Mouse (Mus musculus) intestine, embryonic 16.5 days (tissue): Measurements from ENCODE around the gene Tmem94. TPM values are rescaled to one million over a fixed set of nuclear protein-coding genes. Genes with fewer than 3 reads are reported as not detected.

ENCODE experiments used
- ATAC-seq: fragments of 200-750 bp; cut with Nextera tagmentation; 2 replicates; pipeline ENCODE4 v1.8.0; 2017; ENCODE audit warnings: moderate TSS enrichment, moderate library complexity
- H3K27ac ChIP-seq: fragments of 300-500 bp; sonication (generic); 2 replicates; pipeline ENCODE4 v1.5.1; 2014; ENCODE audit warnings: mild to moderate bottlenecking, low read length
- H3K27me3 ChIP-seq: fragments of 300-500 bp; sonication (generic); replicated peaks from 2 replicates; pipeline ENCODE4 v1.6.1; 2014; ENCODE audit warnings: low read length, control low read depth, mixed read lengths; ENCODE audit not compliant: control insufficient read depth, insufficient read depth
- H3K36me3 ChIP-seq: fragments of 300-500 bp; sonication (generic); 2 replicates; pipeline ENCODE4 v1.6.1; 2014; ENCODE audit warnings: low read length, control low read depth; ENCODE audit not compliant: control insufficient read depth, insufficient read depth
- H3K4me1 ChIP-seq: fragments of 300-500 bp; sonication (generic); 2 replicates; pipeline ENCODE4 v1.6.1; 2014; ENCODE audit warnings: low read length, control low read depth, mixed read lengths; ENCODE audit not compliant: control insufficient read depth, insufficient read depth
- H3K4me2 ChIP-seq: fragments of 300-500 bp; sonication (generic); 2 replicates; pipeline ENCODE4 v1.6.1; 2014; ENCODE audit warnings: low read depth, low read length, control low read depth
- H3K4me3 ChIP-seq: fragments of 300-500 bp; sonication (generic); 2 replicates; pipeline ENCODE4 v1.5.1; 2014; ENCODE audit warnings: mild to moderate bottlenecking, low read length
- H3K9ac ChIP-seq: fragments of 300-500 bp; sonication (generic); 2 replicates; pipeline ENCODE4 v1.6.1; 2014; ENCODE audit warnings: low read depth, low read length
- H3K9me3 ChIP-seq: fragments of 300-500 bp; sonication (generic); 2 replicates; pipeline ENCODE4 v1.6.1; 2016; ENCODE audit warnings: low read length, control low read depth; ENCODE audit not compliant: control insufficient read depth
- WGBS: fragments of 180-500 bp; shearing (Covaris S2); extraction: QIAGEN DNeasy Blood & Tissue Kit; methylation state at CpG from one replicate; pipeline ENCODE4 v1.1.7; 2014; 5-methylcytosine and 5-hydroxymethylcytosine counted together
- polyA plus RNA-seq: library from polyadenylated mRNA; unstranded; fragments of >200 nt; fragmentation: Nextera tagmentation; extraction: Ambion mirVana; gene quantifications from 2 replicates; pipeline ENCODE4 v1.2.1, GENCODE M21; 2015

The Tmem94 gene
- polyA plus RNA-seq, 1 experiment from 2014 or later: 19.7 TPM

DNA sequence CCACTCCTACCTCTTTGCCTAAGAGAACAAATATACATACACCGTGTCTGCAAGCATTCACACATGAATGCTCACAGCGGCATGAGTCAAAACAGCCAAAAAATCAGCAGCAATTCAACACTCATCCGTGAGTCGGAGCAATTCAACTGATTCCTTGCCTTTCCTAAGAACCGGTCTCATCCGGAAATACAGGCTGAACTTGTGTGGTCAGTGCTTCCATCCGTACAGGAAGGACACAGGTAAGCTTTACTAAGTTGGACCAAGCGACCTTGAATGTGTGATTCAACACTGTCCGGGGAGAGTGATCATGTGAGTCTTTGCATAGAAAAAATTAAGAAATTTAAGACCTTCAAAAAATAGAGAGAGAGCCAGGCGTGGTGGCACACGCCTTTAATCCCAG is 24.2 kb upstream of the Tmem94 start:
- H3K9me3 ChIP-seq: no peaks in the 10 kb centered on the region
- WGBS: 83% methylated on average over 11 of the region's 11 CpGs
- H3K4me2 ChIP-seq: no peak overlapping the region
- no peak overlapping the region for H3K4me3 ChIP-seq
- no peaks in the 10 kb centered on the region for H3K36me3 ChIP-seq
- no peak overlapping the region for H3K9ac ChIP-seq
- no peak overlapping the region for H3K27ac ChIP-seq
- H3K27me3 ChIP-seq: no peaks in the 10 kb centered on the region
- H3K4me1 ChIP-seq: peaks cover 13% of the 10 kb centered on the region
- no peak for ATAC-seq

DNA sequence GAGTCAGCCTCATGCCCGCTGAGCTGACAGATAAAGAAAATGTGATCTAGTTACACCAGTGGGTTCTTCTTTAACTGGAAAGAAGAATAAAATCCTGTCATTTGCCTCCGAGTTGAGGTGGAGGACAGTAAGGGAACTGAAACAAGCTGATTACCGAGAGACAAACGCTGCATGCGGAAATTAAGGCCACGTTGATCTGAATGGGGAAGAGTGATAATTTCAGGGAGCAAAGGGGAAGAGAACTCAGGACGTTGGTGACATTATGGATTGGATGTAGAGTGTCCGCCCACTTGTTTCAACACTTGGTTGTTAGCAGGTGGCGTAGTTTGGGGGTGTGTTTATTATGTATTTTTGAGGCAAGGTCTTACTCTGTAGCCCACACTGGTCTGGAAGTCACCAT is 22.3 kb upstream of the Tmem94 start:
- H3K27ac ChIP-seq: no peak overlapping the region
- H3K9ac ChIP-seq: no peak overlapping the region
- H3K4me1 ChIP-seq: peaks cover 15% of the 10 kb centered on the region
- no peaks in the 10 kb centered on the region for H3K36me3 ChIP-seq
- H3K4me2 ChIP-seq: no peak overlapping the region
- H3K27me3 ChIP-seq: no peaks in the 10 kb centered on the region
- no peak overlapping the region for H3K4me3 ChIP-seq
- no peak for ATAC-seq
- H3K9me3 ChIP-seq: no peaks in the 10 kb centered on the region
- WGBS: 83% methylated on average over 9 of the region's 9 CpGs

DNA sequence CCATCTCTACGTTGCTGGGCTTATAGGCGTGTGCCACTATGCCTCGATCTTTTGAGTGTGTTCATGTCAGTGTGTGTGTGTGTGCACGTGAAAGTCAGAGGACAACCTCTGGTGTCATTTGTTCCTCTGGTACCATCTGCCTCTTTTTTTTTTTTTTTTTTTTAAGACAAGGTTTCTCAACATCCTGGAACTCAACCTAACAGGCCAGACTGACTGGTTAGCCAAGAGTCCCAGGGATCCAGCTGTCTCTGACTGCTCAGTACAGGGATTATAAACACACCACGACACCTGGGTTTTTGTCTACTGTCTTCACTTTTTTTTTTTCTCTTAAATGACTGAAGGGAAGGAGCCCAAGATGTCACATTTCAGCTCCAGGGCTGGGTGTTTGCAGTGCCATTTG is 20.8 kb upstream of the Tmem94 start:
- H3K9ac ChIP-seq: no peak overlapping the region
- H3K36me3 ChIP-seq: no peaks in the 10 kb centered on the region
- ATAC-seq: no peak
- 81% methylated on average over 5 of the region's 5 CpGs for WGBS
- H3K4me2 ChIP-seq: no peak overlapping the region
- H3K27ac ChIP-seq: no peak overlapping the region
- H3K4me3 ChIP-seq: no peak overlapping the region
- no peaks in the 10 kb centered on the region for H3K9me3 ChIP-seq
- no peaks in the 10 kb centered on the region for H3K27me3 ChIP-seq
- H3K4me1 ChIP-seq: peaks cover 6% of the 10 kb centered on the region; the same call in 1 of the 2 replicates

DNA sequence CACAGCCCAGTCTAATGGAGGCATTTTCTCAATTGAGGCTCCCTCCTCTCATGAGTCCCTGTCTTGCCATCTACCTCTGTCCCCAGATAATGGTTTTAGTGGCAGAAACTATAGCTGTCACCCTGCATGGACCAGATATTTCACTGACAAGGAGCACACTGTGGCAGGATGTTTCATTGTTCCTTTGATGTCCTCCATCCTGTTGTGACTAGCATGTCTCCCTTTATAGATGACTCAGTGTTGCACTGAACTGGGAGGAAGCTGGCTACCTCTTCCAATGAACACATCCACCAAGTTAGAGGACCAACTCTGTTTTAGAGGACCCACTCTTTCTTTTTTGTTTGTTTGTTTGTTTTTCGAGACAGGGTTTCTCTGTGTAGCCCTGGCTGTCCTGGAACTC is 19.1 kb upstream of the Tmem94 start:
- Histone ChIP-seq H3K4me3 (no peak overlapping the region), H3K27me3 (no peaks in the 10 kb centered on the region), H3K9ac (no peak overlapping the region), H3K36me3 (no peaks in the 10 kb centered on the region), H3K4me2 (no peak overlapping the region), H3K4me1 (peaks cover 6% of the 10 kb centered on the region; the same call in 1 of the 2 replicates), H3K27ac (no peak overlapping the region), H3K9me3 (no peaks in the 10 kb centered on the region)
- no peak for ATAC-seq
- 78% methylated on average over 1 of the region's 1 CpGs for WGBS

DNA sequence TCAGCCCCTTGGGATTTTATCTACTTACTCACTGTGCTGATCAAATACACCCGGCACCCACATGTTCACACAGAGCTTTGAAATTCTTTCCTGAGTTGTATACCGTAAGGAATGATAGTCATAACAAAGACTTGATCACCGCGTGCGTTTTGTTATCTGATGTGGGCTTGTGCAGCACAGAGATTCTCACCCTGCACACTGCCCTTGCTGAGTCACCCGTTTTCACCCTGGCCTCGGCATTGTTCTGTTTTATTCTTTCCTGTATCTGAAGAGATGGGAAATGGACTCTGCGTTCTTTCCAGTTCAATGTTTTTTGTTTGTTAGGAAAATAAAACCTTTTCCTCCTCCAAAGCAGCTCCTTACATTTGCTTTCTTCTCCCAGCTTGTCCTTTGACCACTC is 18.5 kb upstream of the Tmem94 start:
- Histone ChIP-seq H3K9me3 (no peaks in the 10 kb centered on the region), H3K9ac (peak overlapping the region; percentile 8; the same call in 1 of the 2 replicates), H3K27me3 (no peaks in the 10 kb centered on the region), H3K4me1 (peaks cover 6% of the 10 kb centered on the region; the same call in 1 of the 2 replicates), H3K27ac (no peak overlapping the region), H3K4me2 (peak overlapping the region; percentile 30; the same call in 1 of the 2 replicates), H3K4me3 (no peak overlapping the region), H3K36me3 (no peaks in the 10 kb centered on the region)
- 16% methylated on average over 8 of the region's 8 CpGs for WGBS
- no peak for ATAC-seq

DNA sequence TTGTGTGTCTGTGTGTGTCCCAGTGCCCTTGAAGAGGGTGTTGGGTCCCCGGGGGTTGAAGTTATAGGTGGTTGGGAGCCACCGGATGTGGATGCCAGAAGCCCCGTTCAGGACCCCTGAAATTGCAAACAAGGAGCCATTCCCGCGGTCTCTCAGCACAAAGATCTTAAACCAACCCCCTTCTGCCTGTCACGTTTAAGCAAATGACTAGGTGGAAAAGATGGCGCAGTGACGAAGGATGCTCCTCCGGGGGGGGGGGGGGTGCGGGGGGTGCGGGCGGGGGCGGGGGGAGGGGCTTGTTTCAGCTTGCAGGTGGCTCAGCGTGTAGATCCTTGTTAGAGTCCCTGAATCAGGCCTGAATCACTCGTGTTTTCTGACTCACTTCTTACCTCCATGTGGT is 17.9 kb upstream of the Tmem94 start:
- ATAC-seq: no peak
- H3K9me3 ChIP-seq: no peaks in the 10 kb centered on the region
- H3K27me3 ChIP-seq: no peaks in the 10 kb centered on the region
- no peaks in the 10 kb centered on the region for H3K36me3 ChIP-seq
- no peak overlapping the region for H3K27ac ChIP-seq
- no peak overlapping the region for H3K4me3 ChIP-seq
- 10% methylated on average over 10 of the region's 15 CpGs for WGBS
- peaks cover 6% of the 10 kb centered on the region; the same call in 1 of the 2 replicates for H3K4me1 ChIP-seq
- peak overlapping the region; percentile 8; the same call in 1 of the 2 replicates for H3K9ac ChIP-seq
- peak overlapping the region; percentile 30; the same call in 1 of the 2 replicates for H3K4me2 ChIP-seq

DNA sequence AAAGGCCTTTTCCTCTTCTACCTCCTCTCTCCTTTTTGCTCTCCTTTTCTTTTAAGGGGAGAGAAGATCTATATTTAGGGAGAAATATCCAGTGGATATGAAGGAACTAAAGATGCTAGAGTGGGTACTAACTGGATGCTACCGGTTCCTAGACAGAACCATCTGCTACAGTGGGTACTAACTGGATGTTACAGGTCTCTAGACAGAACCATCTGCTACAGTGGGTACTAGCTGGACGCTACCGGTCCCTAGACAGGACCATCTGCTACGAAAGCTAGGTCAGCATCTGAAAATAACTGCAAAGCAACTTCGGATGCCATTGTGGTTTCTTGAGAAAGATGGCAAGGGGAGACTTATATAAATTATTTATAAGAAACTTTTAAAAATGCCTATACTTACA is 15.4 kb upstream of the Tmem94 start:
- ATAC-seq: no peak
- WGBS: 88% methylated on average over 5 of the region's 5 CpGs
- Histone ChIP-seq H3K9ac (no peak overlapping the region), H3K4me3 (no peak overlapping the region), H3K27me3 (no peaks in the 10 kb centered on the region), H3K9me3 (no peaks in the 10 kb centered on the region), H3K4me2 (no peak overlapping the region), H3K27ac (no peak overlapping the region), H3K36me3 (no peaks in the 10 kb centered on the region), H3K4me1 (peaks cover 6% of the 10 kb centered on the region; the same call in 1 of the 2 replicates)

DNA sequence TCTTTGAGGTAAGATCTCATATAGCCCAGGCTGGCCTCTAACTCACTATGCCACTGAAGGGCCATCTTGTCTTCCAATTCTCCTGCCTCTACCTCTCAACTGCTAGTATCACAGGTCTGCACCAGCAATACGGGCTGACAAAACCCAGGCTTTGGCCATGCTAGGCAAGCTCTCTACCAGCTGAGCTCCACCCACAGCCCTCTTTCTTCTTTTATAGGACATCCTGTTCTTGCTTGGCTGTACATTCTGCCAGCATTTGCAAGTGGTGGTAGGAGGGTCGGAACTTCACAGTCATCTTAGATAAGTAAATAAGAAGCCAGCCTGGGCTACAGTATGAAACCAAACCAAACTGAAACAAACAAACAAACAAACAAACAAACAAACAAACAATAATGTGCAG is 13.5 kb upstream of the Tmem94 start:
- H3K9ac ChIP-seq: no peak overlapping the region
- H3K4me1 ChIP-seq: peaks cover 4% of the 10 kb centered on the region; the same call in 1 of the 2 replicates
- 59% methylated on average over 2 of the region's 2 CpGs for WGBS
- H3K36me3 ChIP-seq: no peaks in the 10 kb centered on the region
- H3K4me2 ChIP-seq: no peak overlapping the region
- no peak overlapping the region for H3K27ac ChIP-seq
- H3K4me3 ChIP-seq: no peak overlapping the region
- no peaks in the 10 kb centered on the region for H3K27me3 ChIP-seq
- no peaks in the 10 kb centered on the region for H3K9me3 ChIP-seq
- no peak for ATAC-seq

DNA sequence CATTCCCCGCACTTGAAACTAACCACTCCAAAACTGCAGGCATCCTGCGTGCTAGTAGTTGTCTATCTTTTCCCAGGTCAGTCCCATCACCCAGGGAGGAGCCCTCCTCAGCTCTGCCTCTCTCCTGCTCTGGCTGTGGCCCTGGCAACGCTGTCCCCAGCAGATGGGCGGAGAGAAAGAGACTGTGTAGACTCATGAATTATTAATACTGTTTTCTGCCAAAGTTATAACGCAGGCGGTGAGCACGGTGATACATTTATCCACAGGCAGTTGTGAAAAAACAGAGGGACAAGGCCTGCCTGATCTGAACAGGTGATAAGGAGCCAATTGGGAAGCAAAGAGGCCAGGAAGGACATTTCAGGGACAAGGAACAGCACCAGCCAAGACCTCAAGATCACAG is 12.6 kb upstream of the Tmem94 start:
- Histone ChIP-seq H3K27me3 (no peaks in the 10 kb centered on the region), H3K27ac (peak overlapping the region; percentile 18; the same call in 1 of the 2 replicates), H3K4me1 (no peaks in the 10 kb centered on the region), H3K4me2 (no peak overlapping the region), H3K9ac (no peak overlapping the region), H3K9me3 (no peaks in the 10 kb centered on the region), H3K36me3 (no peaks in the 10 kb centered on the region), H3K4me3 (no peak overlapping the region)
- ATAC-seq: no peak
- 71% methylated on average over 7 of the region's 7 CpGs for WGBS

DNA sequence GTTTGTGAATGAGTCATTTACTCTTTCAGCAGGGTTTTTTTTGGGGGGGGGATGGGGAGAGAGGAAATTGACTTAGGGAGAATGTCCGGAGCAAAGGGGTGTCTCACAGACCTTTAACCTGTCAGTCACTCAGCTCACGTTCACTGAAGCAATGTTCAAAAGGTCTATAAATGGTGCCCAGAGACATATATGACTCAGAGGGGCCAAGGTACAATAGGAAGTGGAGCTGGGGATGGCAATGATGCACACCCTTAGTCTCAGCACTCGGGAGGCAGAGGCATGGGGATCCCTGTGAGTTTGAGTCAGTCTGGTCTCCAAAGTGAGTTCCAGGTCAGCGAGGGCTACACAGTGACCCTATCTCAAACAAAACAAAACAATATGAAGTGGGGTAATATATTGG is 11.7 kb upstream of the Tmem94 start:
- peak; percentile 98 for ATAC-seq
- WGBS: 46% methylated on average over 4 of the region's 4 CpGs
- H3K27me3 ChIP-seq: no peaks in the 10 kb centered on the region

More for the DNA sequence above, 11.7 kb upstream of the Tmem94 start:
- Histone ChIP-seq H3K27ac (no peak overlapping the region), H3K4me2 (no peak overlapping the region), H3K9me3 (no peaks in the 10 kb centered on the region), H3K36me3 (no peaks in the 10 kb centered on the region), H3K4me1 (no peaks in the 10 kb centered on the region), H3K9ac (no peak overlapping the region), H3K4me3 (no peak overlapping the region)
